Mouse (Mus musculus): ENCODE measurements around the gene Dgkb. TPM values are rescaled to one million over a fixed set of nuclear protein-coding genes. Genes with fewer than 3 reads are reported as not detected.

Gene Dgkb
- polyA plus RNA-seq, 1 experiment from 2014 or later, result 0.12 TPM

DNA sequence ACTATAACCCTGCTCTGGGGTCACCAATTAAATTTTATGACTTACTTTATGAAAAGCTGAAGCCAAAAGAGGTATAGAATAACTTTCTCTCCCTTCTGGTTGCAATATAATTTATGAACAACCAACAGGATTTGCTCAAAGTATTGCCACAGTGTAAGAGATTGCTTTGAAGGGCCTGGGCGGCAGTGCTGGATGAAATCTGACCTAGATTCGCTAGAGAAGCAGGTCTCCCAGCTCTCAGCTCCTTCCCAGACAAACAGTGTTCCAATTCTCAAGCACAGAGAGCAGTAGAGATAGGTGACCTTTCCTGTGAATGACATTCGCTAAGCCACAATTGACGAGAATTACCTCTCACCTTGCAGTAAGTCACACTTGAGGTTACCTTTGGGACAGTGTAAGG, 727.9 kb downstream of the Dgkb start:
- no peaks in the 10 kb centered on the region for H3K9me3 ChIP-seq (ENCODE audit: control insufficient read depth, low read length)
- H3K27me3 ChIP-seq (ENCODE audit: control insufficient read depth, insufficient read depth, low read length), result no peaks in the 10 kb centered on the region
- no peaks in the 10 kb centered on the region for H3K4me1 ChIP-seq (ENCODE audit: control insufficient read depth, insufficient read depth, low read length)
- no peak for ATAC-seq (ENCODE audit: insufficient number of reproducible peaks, low FRiP score, low TSS enrichment, low read depth)
- H3K4me3 ChIP-seq (ENCODE audit: low read depth, low read length), result no peak overlapping the region
- DNase-seq (ENCODE audit: low spot score), result peak; percentile 29
- no peak overlapping the region for H3K27ac ChIP-seq (replicated peaks; ENCODE audit: low read depth, low read length)
- H3K36me3 ChIP-seq (ENCODE audit: control insufficient read depth, insufficient read depth, low read length), result no peaks in the 10 kb centered on the region
- H3K4me2 ChIP-seq (ENCODE audit: low read depth, severe bottlenecking), result no peak overlapping the region
- 48% methylated on average over 4 of the region's 4 CpGs for WGBS
- H3K9ac ChIP-seq (ENCODE audit: low read length), result no peak overlapping the region

- DNase-seq (ENCODE audit: low spot score) (no peak), ATAC-seq (ENCODE audit: insufficient number of reproducible peaks, low FRiP score, low TSS enrichment, low read depth) (no peak)
- Histone ChIP-seq H3K27me3 (ENCODE audit: control insufficient read depth, insufficient read depth, low read length) (no peaks in the 10 kb centered on the region), H3K27ac (replicated peaks; ENCODE audit: low read depth, low read length) (no peak overlapping the region), H3K9me3 (ENCODE audit: control insufficient read depth, low read length) (no peaks in the 10 kb centered on the region), H3K4me2 (ENCODE audit: low read depth, severe bottlenecking) (no peak overlapping the region), H3K9ac (ENCODE audit: low read length) (no peak overlapping the region), H3K4me1 (ENCODE audit: control insufficient read depth, insufficient read depth, low read length) (no peaks in the 10 kb centered on the region), H3K36me3 (ENCODE audit: control insufficient read depth, insufficient read depth, low read length) (no peaks in the 10 kb centered on the region), H3K4me3 (ENCODE audit: low read depth, low read length) (no peak overlapping the region)
- 84% methylated on average over 6 of the region's 6 CpGs for WGBS
These were observed 759.6 kb downstream of the Dgkb start for GRCm38 (mm10) chr12:38577141-38577540.

- no peaks in the 10 kb centered on the region for H3K4me1 ChIP-seq (ENCODE audit: control insufficient read depth, insufficient read depth, low read length)
- no peak overlapping the region for H3K4me2 ChIP-seq (ENCODE audit: low read depth, severe bottlenecking)
- no peak overlapping the region for H3K27ac ChIP-seq (replicated peaks; ENCODE audit: low read depth, low read length)
- H3K9ac ChIP-seq (ENCODE audit: low read length), result no peak overlapping the region
- ATAC-seq (ENCODE audit: insufficient number of reproducible peaks, low FRiP score, low TSS enrichment, low read depth) (no peak), DNase-seq (ENCODE audit: low spot score) (no peak)
- H3K27me3 ChIP-seq (ENCODE audit: control insufficient read depth, insufficient read depth, low read length), result no peaks in the 10 kb centered on the region
- no peak overlapping the region for H3K4me3 ChIP-seq (ENCODE audit: low read depth, low read length)
- H3K9me3 ChIP-seq (ENCODE audit: control insufficient read depth, low read length), result no peaks in the 10 kb centered on the region
- no peaks in the 10 kb centered on the region for H3K36me3 ChIP-seq (ENCODE audit: control insufficient read depth, insufficient read depth, low read length)
- 87% methylated on average over 5 of the region's 5 CpGs for WGBS
These were observed 761.8 kb downstream of the Dgkb start for GRCm38 (mm10) chr12:38579191-38579817.

- H3K9me3 ChIP-seq (ENCODE audit: control insufficient read depth, low read length), result no peaks in the 10 kb centered on the region
- no peak overlapping the region for H3K27ac ChIP-seq (replicated peaks; ENCODE audit: low read depth, low read length)
- H3K4me1 ChIP-seq (ENCODE audit: control insufficient read depth, insufficient read depth, low read length), result no peaks in the 10 kb centered on the region
- WGBS, result 84% methylated on average over 4 of the region's 4 CpGs
- H3K9ac ChIP-seq (ENCODE audit: low read length), result no peak overlapping the region
- DNase-seq (ENCODE audit: low spot score) (no peak), ATAC-seq (ENCODE audit: insufficient number of reproducible peaks, low FRiP score, low TSS enrichment, low read depth) (no peak)
- no peak overlapping the region for H3K4me3 ChIP-seq (ENCODE audit: low read depth, low read length)
- no peaks in the 10 kb centered on the region for H3K27me3 ChIP-seq (ENCODE audit: control insufficient read depth, insufficient read depth, low read length)
- H3K4me2 ChIP-seq (ENCODE audit: low read depth, severe bottlenecking), result no peak overlapping the region
- no peaks in the 10 kb centered on the region for H3K36me3 ChIP-seq (ENCODE audit: control insufficient read depth, insufficient read depth, low read length)
These were observed 768.9 kb downstream of the Dgkb start for GRCm38 (mm10) chr12:38586368-38586865.

GRCm38 (mm10) chr12:38589951-38590350, 772.4 kb downstream of the Dgkb start:
- Histone ChIP-seq H3K4me2 (ENCODE audit: low read depth, severe bottlenecking) (no peak overlapping the region), H3K27me3 (ENCODE audit: control insufficient read depth, insufficient read depth, low read length) (no peaks in the 10 kb centered on the region), H3K9me3 (ENCODE audit: control insufficient read depth, low read length) (no peaks in the 10 kb centered on the region), H3K4me3 (ENCODE audit: low read depth, low read length) (no peak overlapping the region), H3K27ac (replicated peaks; ENCODE audit: low read depth, low read length) (no peak overlapping the region), H3K36me3 (ENCODE audit: control insufficient read depth, insufficient read depth, low read length) (no peaks in the 10 kb centered on the region), H3K4me1 (ENCODE audit: control insufficient read depth, insufficient read depth, low read length) (no peaks in the 10 kb centered on the region), H3K9ac (ENCODE audit: low read length) (no peak overlapping the region)
- DNase-seq (ENCODE audit: low spot score), result no peak
- no peak for ATAC-seq (ENCODE audit: insufficient number of reproducible peaks, low FRiP score, low TSS enrichment, low read depth)

GRCm38 (mm10) chr12:38593653-38594052, 776.1 kb downstream of the Dgkb start:
- Histone ChIP-seq H3K4me3 (ENCODE audit: low read depth, low read length) (no peak overlapping the region), H3K4me2 (ENCODE audit: low read depth, severe bottlenecking) (no peak overlapping the region), H3K9me3 (ENCODE audit: control insufficient read depth, low read length) (no peaks in the 10 kb centered on the region), H3K27ac (replicated peaks; ENCODE audit: low read depth, low read length) (no peak overlapping the region), H3K27me3 (ENCODE audit: control insufficient read depth, insufficient read depth, low read length) (no peaks in the 10 kb centered on the region), H3K36me3 (ENCODE audit: control insufficient read depth, insufficient read depth, low read length) (no peaks in the 10 kb centered on the region), H3K9ac (ENCODE audit: low read length) (no peak overlapping the region), H3K4me1 (ENCODE audit: control insufficient read depth, insufficient read depth, low read length) (no peaks in the 10 kb centered on the region)
- WGBS, result 96% methylated on average over 2 of the region's 2 CpGs
- ATAC-seq (ENCODE audit: insufficient number of reproducible peaks, low FRiP score, low TSS enrichment, low read depth), result no peak
- no peak for DNase-seq (ENCODE audit: low spot score)

DNA sequence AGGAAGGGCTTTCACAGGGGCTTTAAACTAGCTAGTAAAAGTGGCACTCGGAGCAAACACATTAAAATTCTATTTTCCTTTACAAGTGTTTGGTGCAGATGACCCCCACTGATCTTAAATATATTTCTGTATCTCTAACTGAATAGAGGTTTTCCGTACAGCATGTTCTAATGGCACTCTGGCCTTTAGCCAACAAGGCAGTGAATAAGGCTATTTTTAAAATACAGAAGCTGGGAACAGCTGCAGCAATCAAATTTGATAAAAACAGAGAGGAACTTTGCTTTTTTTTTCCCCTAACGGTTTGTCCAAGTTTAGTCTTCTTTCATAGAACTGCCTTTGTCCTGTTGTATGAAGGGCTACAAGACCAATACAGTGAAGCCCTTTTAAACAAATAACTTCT, 776.5 kb downstream of the Dgkb start:
- no peak for ATAC-seq (ENCODE audit: insufficient number of reproducible peaks, low FRiP score, low TSS enrichment, low read depth)
- no peaks in the 10 kb centered on the region for H3K9me3 ChIP-seq (ENCODE audit: control insufficient read depth, low read length)
- WGBS, result 74% methylated on average over 3 of the region's 3 CpGs
- H3K4me3 ChIP-seq (ENCODE audit: low read depth, low read length), result no peak overlapping the region
- H3K9ac ChIP-seq (ENCODE audit: low read length), result no peak overlapping the region
- H3K4me2 ChIP-seq (ENCODE audit: low read depth, severe bottlenecking), result no peak overlapping the region
- no peaks in the 10 kb centered on the region for H3K4me1 ChIP-seq (ENCODE audit: control insufficient read depth, insufficient read depth, low read length)
- H3K36me3 ChIP-seq (ENCODE audit: control insufficient read depth, insufficient read depth, low read length), result no peaks in the 10 kb centered on the region
- no peak for DNase-seq (ENCODE audit: low spot score)
- H3K27ac ChIP-seq (replicated peaks; ENCODE audit: low read depth, low read length), result no peak overlapping the region
- H3K27me3 ChIP-seq (ENCODE audit: control insufficient read depth, insufficient read depth, low read length), result no peaks in the 10 kb centered on the region

- Histone ChIP-seq H3K27me3 (ENCODE audit: control insufficient read depth, insufficient read depth, low read length) (no peaks in the 10 kb centered on the region), H3K4me2 (ENCODE audit: low read depth, severe bottlenecking) (no peak overlapping the region)
- ATAC-seq (ENCODE audit: insufficient number of reproducible peaks, low FRiP score, low TSS enrichment, low read depth), result no peak
These were observed 779.0 kb downstream of the Dgkb start for GRCm38 (mm10) chr12:38596416-38597062.

More at GRCm38 (mm10) chr12:38596416-38597062, 779.0 kb downstream of the Dgkb start:
- Histone ChIP-seq H3K9ac (ENCODE audit: low read length) (no peak overlapping the region), H3K4me1 (ENCODE audit: control insufficient read depth, insufficient read depth, low read length) (no peaks in the 10 kb centered on the region), H3K9me3 (ENCODE audit: control insufficient read depth, low read length) (no peaks in the 10 kb centered on the region), H3K36me3 (ENCODE audit: control insufficient read depth, insufficient read depth, low read length) (no peaks in the 10 kb centered on the region), H3K4me3 (ENCODE audit: low read depth, low read length) (no peak overlapping the region), H3K27ac (replicated peaks; ENCODE audit: low read depth, low read length) (no peak overlapping the region)
- 72% methylated on average over 7 of the region's 7 CpGs for WGBS
- DNase-seq (ENCODE audit: low spot score), result no peak

All from limb, embryonic 11.5 days (tissue).